Mouse (Mus musculus): Measurements from ENCODE around the gene Fmnl1. TPM values are rescaled to one million over a fixed set of nuclear protein-coding genes. Genes with fewer than 3 reads are reported as not detected.
A peak's percentile ranks its signal among the peaks of the same experiment; 100 is the strongest.

Gene Fmnl1
- polyA plus RNA-seq, 1 experiment: not detected

DNA sequence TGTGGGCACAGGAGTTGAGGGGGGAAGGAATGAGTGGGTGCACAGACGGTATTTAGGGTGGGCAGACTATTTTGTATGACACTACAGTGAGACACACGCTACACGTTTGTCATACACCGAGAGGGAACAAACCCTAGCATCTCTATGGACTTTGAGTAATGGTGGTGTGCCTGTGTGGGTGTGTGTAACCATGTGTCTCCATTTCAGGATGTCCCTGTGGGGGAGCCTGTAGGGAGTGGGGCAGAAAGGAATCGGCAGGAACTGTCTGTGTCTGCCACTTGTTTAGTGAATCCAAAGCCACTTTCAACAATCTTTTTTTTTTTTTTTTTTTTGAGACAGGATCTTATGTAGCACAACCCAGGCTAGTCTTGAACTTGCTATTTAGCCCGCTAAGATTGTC is 35.3 kb downstream of the Fmnl1 start:
- no peak overlapping the region for H3K4me3 ChIP-seq (ENCODE audit: insufficient read depth, low read depth, low read length)
- 71% methylated on average over 6 of the region's 6 CpGs for WGBS
- peaks cover 5% of the 10 kb centered on the region; the same call in 1 of the 2 replicates for H3K4me1 ChIP-seq (ENCODE audit: control insufficient read depth, insufficient read depth, low read length)
- no peak overlapping the region for H3K27ac ChIP-seq (ENCODE audit: insufficient read depth, low read depth, low read length)
- TF ChIP-seq CTCF (IDR thresholded peaks at IDR 0.05; ENCODE audit: insufficient read depth, low read depth, low read length): no peak
- no peak for TF ChIP-seq POLR2A (IDR thresholded peaks at IDR 0.05; ENCODE audit: insufficient read depth, low read depth, low read length)

DNA sequence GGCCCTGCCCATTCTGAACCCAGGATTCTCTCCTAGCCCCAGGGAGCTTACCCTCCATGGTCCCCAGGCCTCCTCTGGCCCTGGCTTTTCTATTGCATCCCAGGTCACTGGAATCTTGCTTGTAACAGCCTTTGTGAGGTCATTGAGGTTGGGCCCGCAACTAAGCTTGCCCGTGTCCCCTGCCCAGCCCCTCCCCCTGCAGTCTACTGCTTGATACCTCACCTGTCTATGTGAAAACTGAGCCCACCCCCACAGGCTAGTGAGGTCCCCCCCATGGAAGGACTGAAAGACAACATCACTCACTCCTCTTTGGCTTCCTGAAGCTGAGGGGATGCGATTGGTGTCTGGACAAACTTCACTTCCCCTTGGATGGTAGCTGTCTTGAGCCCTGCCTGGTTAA is 37.6 kb downstream of the Fmnl1 start, which contains the start of gene 1700023F06Rik:
1700023F06Rik (minus strand) TSS at position 101 of the 400 bp plus-strand sequence.
- H3K4me1 ChIP-seq (ENCODE audit: control insufficient read depth, insufficient read depth, low read length): no peaks in the 10 kb centered on the region
- H3K4me3 ChIP-seq (ENCODE audit: insufficient read depth, low read depth, low read length): no peak within 1 kb of the TSS
- TF ChIP-seq CTCF (IDR thresholded peaks at IDR 0.05; ENCODE audit: insufficient read depth, low read depth, low read length) (no peak), POLR2A (IDR thresholded peaks at IDR 0.05; ENCODE audit: insufficient read depth, low read depth, low read length) (no peak)
- WGBS: 92% methylated on average over 3 of the region's 3 CpGs
- H3K27ac ChIP-seq (ENCODE audit: insufficient read depth, low read depth, low read length): no peak within 1 kb of the TSS

DNA sequence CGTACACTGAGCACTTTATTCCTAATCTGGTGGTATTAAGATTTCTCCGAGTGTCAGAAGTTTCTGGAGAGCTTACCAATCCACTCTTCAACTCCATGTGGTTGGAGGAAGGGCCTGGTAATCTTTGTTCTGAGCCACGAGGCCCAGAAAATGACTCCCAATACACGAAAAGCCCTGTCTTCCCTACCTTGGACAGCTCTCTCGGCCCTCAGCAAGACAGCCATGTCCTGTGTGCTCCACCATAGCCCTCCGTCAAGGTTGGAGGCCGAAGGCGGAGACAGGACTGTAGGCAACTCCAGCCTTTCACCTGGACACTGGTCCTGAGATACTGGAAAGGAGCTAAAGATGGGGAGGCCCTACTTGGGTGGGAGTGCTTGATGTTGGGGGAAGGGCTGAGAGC is 39.4 kb downstream of the Fmnl1 start:
- TF ChIP-seq POLR2A (IDR thresholded peaks at IDR 0.05; ENCODE audit: insufficient read depth, low read depth, low read length) (no peak), CTCF (IDR thresholded peaks at IDR 0.05; ENCODE audit: insufficient read depth, low read depth, low read length) (no peak)
- Histone ChIP-seq H3K4me1 (ENCODE audit: control insufficient read depth, insufficient read depth, low read length) (no peaks in the 10 kb centered on the region), H3K27ac (ENCODE audit: insufficient read depth, low read depth, low read length) (no peak overlapping the region), H3K4me3 (ENCODE audit: insufficient read depth, low read depth, low read length) (no peak overlapping the region)
- WGBS: 88% methylated on average over 8 of the region's 8 CpGs

DNA sequence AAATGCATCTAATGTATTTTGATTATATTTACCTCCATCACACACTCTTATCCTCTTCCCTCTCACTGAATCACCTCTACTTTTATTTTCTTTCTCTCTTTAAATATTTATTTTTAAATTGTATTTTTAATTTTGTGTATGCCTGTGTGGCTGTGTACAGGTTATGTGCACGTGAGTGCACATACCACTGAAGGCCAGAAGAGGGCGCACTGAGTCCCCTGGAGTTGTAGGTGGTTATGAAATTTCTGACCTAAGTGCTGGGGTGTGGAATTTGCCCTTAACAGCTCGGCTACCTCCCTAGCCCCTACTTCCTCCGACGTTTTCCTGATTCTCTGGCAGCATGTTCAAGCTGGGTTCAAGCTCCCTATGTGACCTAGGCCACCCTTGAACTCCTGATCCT is 42.8 kb downstream of the Fmnl1 start:
- 87% methylated on average over 5 of the region's 5 CpGs for WGBS
- no peak overlapping the region for H3K4me3 ChIP-seq (ENCODE audit: insufficient read depth, low read depth, low read length)
- H3K27ac ChIP-seq (ENCODE audit: insufficient read depth, low read depth, low read length): no peak overlapping the region
- H3K4me1 ChIP-seq (ENCODE audit: control insufficient read depth, insufficient read depth, low read length): peaks cover 8% of the 10 kb centered on the region
- TF ChIP-seq POLR2A (IDR thresholded peaks at IDR 0.05; ENCODE audit: insufficient read depth, low read depth, low read length): no peak
- no peak for TF ChIP-seq CTCF (IDR thresholded peaks at IDR 0.05; ENCODE audit: insufficient read depth, low read depth, low read length)

DNA sequence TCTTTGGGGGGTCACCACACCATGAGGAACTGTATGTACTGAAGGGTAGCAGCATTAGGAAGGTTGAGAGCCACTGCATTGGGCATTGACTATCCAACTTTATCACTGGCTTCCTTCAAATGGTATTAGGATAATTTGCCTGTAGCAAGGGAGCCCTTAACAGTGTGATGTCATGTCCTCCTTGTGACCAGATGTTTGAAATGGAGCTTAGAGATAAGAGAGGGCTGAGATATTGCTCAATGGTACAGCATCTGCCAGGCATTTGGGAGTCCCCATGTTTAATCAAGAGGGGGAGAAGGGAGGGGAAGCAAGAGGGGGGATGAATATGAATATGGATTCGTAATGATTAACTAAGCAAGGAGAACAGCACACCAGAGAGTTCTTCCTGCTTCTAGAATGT is 44.4 kb downstream of the Fmnl1 start:
- TF ChIP-seq CTCF (IDR thresholded peaks at IDR 0.05; ENCODE audit: insufficient read depth, low read depth, low read length) (no peak), POLR2A (IDR thresholded peaks at IDR 0.05; ENCODE audit: insufficient read depth, low read depth, low read length) (no peak)
- Histone ChIP-seq H3K27ac (ENCODE audit: insufficient read depth, low read depth, low read length) (no peak overlapping the region), H3K4me1 (ENCODE audit: control insufficient read depth, insufficient read depth, low read length) (peaks cover 21% of the 10 kb centered on the region), H3K4me3 (ENCODE audit: insufficient read depth, low read depth, low read length) (no peak overlapping the region)
- WGBS: 89% methylated on average over 1 of the region's 1 CpGs

DNA sequence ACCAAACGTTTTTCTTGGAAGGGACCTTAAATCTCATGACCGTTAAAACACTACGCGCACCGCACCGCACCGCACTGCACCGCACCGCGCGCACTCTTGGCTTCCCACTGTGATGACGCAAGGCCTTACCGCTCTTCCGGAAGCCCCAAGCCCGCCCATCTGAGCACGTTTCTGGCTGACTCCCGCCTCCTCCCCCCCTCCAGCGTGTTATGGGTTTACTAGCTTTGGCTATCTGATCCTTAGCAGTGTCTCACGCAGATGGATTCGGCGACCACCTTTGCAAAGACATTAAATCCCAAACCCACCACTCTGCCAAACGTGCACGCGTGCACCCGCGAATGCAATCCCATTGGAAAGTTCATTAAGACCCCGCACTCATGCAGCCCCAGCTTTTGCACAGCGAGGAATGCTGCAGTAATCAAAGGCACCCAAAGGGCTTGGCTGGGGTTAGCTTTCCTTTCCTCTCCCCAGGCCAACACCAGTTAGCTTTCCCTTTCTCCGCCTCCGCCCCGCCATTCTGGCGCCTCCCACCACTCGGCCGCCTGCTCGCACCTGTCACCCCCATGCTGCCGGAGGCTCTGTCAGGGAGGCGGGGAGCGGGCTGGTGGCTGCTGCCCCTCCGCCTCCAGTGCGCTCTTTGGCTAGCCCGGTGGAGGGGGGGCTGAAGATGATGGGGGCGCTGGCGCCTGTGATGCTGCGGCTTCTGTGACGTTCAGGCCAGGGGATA is 47.0 kb downstream of the Fmnl1 start, which contains the start of gene Spata32:
Spata32 (minus strand) TSS at position 643 of the 727 bp plus-strand sequence.
- H3K27ac ChIP-seq (ENCODE audit: insufficient read depth, low read depth, low read length): peak within 1 kb of the TSS; percentile 69
- peaks cover 24% of the 10 kb centered on the region for H3K4me1 ChIP-seq (ENCODE audit: control insufficient read depth, insufficient read depth, low read length)
- H3K4me3 ChIP-seq (ENCODE audit: insufficient read depth, low read depth, low read length): peak within 1 kb of the TSS; percentile 68
- no peak for TF ChIP-seq POLR2A (IDR thresholded peaks at IDR 0.05; ENCODE audit: insufficient read depth, low read depth, low read length)
- TF ChIP-seq CTCF (IDR thresholded peaks at IDR 0.05; ENCODE audit: insufficient read depth, low read depth, low read length): no peak
- WGBS: under 1% methylated on average over 45 of the region's 45 CpGs

DNA sequence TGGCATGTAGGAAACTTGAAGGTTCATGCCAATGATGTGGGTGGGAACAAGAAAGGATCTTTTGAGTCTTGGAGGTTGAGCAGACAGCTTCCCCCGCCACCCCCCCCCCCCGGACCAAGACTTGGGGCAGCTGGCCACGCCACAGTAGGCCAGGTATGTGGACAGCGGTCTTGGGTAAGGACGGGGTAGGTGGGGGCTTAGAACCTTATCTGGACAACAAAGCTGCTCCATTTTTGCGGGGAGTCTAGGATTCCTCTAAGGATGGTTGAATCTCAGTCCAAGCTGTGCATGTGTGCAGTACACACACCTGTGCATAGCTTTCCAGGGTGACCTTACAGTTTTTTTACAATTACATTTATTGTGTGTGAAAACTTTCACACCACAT is 47.6 kb downstream of the Fmnl1 start:
- no peak for TF ChIP-seq POLR2A (IDR thresholded peaks at IDR 0.05; ENCODE audit: insufficient read depth, low read depth, low read length)
- no peak for TF ChIP-seq CTCF (IDR thresholded peaks at IDR 0.05; ENCODE audit: insufficient read depth, low read depth, low read length)
- WGBS: 30% methylated on average over 6 of the region's 6 CpGs
- no peak overlapping the region for H3K27ac ChIP-seq (ENCODE audit: insufficient read depth, low read depth, low read length)
- peaks cover 26% of the 10 kb centered on the region for H3K4me1 ChIP-seq (ENCODE audit: control insufficient read depth, insufficient read depth, low read length)
- peak overlapping the region; percentile 68 for H3K4me3 ChIP-seq (ENCODE audit: insufficient read depth, low read depth, low read length)

DNA sequence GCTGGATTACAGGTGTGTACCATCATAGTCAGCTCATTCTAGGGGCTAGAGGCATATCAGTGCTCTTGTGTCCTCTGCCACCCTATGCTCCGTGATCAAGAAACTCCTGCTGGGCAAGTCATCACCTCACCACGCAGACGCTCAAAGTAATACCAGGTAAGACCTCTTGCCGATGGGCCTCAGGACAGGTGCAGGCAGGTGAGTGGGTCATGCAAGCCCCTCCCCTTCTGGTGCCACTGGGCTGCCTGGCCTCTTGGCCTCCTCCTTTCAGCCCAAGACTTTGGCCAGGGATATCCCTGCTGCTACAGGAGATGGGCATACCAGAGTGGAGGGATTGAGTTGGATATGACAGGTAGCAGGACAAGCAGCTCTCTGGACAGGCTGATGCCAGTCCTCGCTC is 48.4 kb downstream of the Fmnl1 start:
- H3K4me3 ChIP-seq (ENCODE audit: insufficient read depth, low read depth, low read length): no peak overlapping the region
- H3K4me1 ChIP-seq (ENCODE audit: control insufficient read depth, insufficient read depth, low read length): peaks cover 34% of the 10 kb centered on the region
- TF ChIP-seq POLR2A (IDR thresholded peaks at IDR 0.05; ENCODE audit: insufficient read depth, low read depth, low read length): no peak
- TF ChIP-seq CTCF (IDR thresholded peaks at IDR 0.05; ENCODE audit: insufficient read depth, low read depth, low read length): no peak
- H3K27ac ChIP-seq (ENCODE audit: insufficient read depth, low read depth, low read length): no peak overlapping the region
- WGBS: 94% methylated on average over 5 of the region's 5 CpGs

DNA sequence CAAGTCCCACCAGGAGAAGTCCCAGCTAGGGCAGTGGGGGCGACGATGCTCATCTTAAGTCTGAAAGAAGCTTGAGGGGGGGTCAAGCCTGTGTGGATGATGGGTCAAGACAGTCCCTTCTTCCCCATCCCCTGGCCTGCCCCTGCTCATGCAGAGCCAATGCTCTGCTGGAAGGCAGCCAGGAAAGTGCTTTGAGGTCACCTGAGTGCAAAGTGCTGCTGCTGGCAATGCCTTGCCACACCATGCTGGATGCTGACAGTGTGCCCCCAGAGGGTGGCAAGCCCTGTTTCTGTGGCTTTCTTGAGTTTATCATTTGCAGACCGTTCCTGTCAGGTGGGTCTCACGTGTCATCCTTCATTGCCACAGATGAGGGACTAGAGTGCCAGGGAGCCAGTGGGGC is 49.1 kb downstream of the Fmnl1 start:
- Histone ChIP-seq H3K4me1 (ENCODE audit: control insufficient read depth, insufficient read depth, low read length) (peaks cover 34% of the 10 kb centered on the region), H3K27ac (ENCODE audit: insufficient read depth, low read depth, low read length) (no peak overlapping the region), H3K4me3 (ENCODE audit: insufficient read depth, low read depth, low read length) (no peak overlapping the region)
- WGBS: 67% methylated on average over 4 of the region's 4 CpGs
- TF ChIP-seq POLR2A (IDR thresholded peaks at IDR 0.05; ENCODE audit: insufficient read depth, low read depth, low read length) (no peak), CTCF (IDR thresholded peaks at IDR 0.05; ENCODE audit: insufficient read depth, low read depth, low read length) (no peak)

Data from olfactory bulb, adult 2 months (tissue).